Mouse (Mus musculus) MEL (cell line): ENCODE data around the gene Eva1b. TPM values are rescaled to one million over a fixed set of nuclear protein-coding genes. Genes with fewer than 3 reads are reported as not detected.

Source experiments
- DNase-seq: peaks from one replicate; pipeline ENCODE4 v3.0.0; 2011; ENCODE audit warnings: low read depth, low spot score
- H3K27ac ChIP-seq: 2 replicates; pipeline ENCODE4 v1.5.1; 2012; ENCODE audit warnings: low read depth, mild to moderate bottlenecking, control low read depth, low read length, moderate library complexity; ENCODE audit not compliant: control insufficient read depth
- H3K27me3 ChIP-seq, 2 experiments: fragments of 150-350 bp in 1 of 2; sonication (generic) in 1 of 2; 2 replicates each; pipeline ENCODE4 v1.6.1; 2012; ENCODE audit warnings: low read length in 2 of 2, mild to moderate bottlenecking in 2 of 2, improper control_type of control experiment in 1 of 2, moderate library complexity in 1 of 2; ENCODE audit not compliant: insufficient read depth in 2 of 2, control insufficient read depth in 1 of 2
- H3K36me3 ChIP-seq, 2 experiments: 2 replicates each; pipeline ENCODE4 v1.6.1; 2012 to 2014; ENCODE audit warnings: low read length in 2 of 2, improper control_type of control experiment in 1 of 2, inconsistent platforms in 1 of 2, mild to moderate bottlenecking in 1 of 2; ENCODE audit not compliant: insufficient read depth in 2 of 2, control insufficient read depth in 1 of 2
- H3K4me1 ChIP-seq, 2 experiments: fragments of 150-350 bp in 1 of 2; sonication (generic) in 1 of 2; 2 replicates each; pipeline ENCODE4 v1.6.1; 2012; ENCODE audit warnings: low read length in 2 of 2, improper control_type of control experiment in 1 of 2, mild to moderate bottlenecking in 1 of 2; ENCODE audit not compliant: insufficient read depth in 2 of 2, control insufficient read depth in 1 of 2
- H3K4me3 ChIP-seq, 2 experiments: fragments of 150-350 bp in 1 of 2; sonication (generic) in 1 of 2; 2 replicates each; pipeline ENCODE4 v1.5.1; 2012; ENCODE audit warnings: low read depth in 2 of 2, low read length in 2 of 2, mild to moderate bottlenecking in 2 of 2, moderate library complexity in 2 of 2, control low read depth in 1 of 2, improper control_type of control experiment in 1 of 2; ENCODE audit not compliant: control insufficient read depth in 1 of 2, insufficient read depth in 1 of 2
- H3K79me2 ChIP-seq: 2 replicates; pipeline ENCODE4 v1.6.1; 2012; ENCODE audit warnings: mild to moderate bottlenecking, low read length, moderate library complexity; ENCODE audit not compliant: control insufficient read depth, poor library complexity, insufficient read depth
- H3K9ac ChIP-seq: 2 replicates; pipeline ENCODE4 v1.6.1; 2012; ENCODE audit warnings: low read depth, mild to moderate bottlenecking, control low read depth, low read length, moderate library complexity; ENCODE audit not compliant: control insufficient read depth, poor library complexity, severe bottlenecking
- H3K9me3 ChIP-seq: fragments of 150-350 bp; sonication (generic); replicated peaks from 2 replicates; pipeline ENCODE4 v1.6.1; 2012; ENCODE audit warnings: mild to moderate bottlenecking, low read length, improper control_type of control experiment, moderate library complexity; ENCODE audit not compliant: insufficient read depth
- CHD1 ChIP-seq: IDR thresholded peaks from 2 replicates; pipeline ENCODE4 v1.6.1; 2012; ENCODE audit warnings: low read depth, mild to moderate bottlenecking, inconsistent platforms, low read length, improper control_type of control experiment
- ELF1 ChIP-seq: IDR thresholded peaks from 2 replicates; pipeline ENCODE4 v1.6.1; 2014; ENCODE audit warnings: low read depth, mild to moderate bottlenecking, inconsistent platforms, low read length, improper control_type of control experiment, moderate library complexity
- GABPA ChIP-seq: IDR thresholded peaks from 2 replicates; pipeline ENCODE4 v1.6.1; 2012; ENCODE audit warnings: low read depth, mild to moderate bottlenecking, inconsistent platforms, low read length, improper control_type of control experiment, moderate library complexity
- HCFC1 ChIP-seq: IDR thresholded peaks from 2 replicates; pipeline ENCODE4 v1.6.1; 2012; ENCODE audit warnings: low read depth, mild to moderate bottlenecking, inconsistent platforms, low read length, improper control_type of control experiment, moderate library complexity
- JUND ChIP-seq: IDR thresholded peaks from 2 replicates; pipeline ENCODE4 v1.6.1; 2011; ENCODE audit warnings: low read depth, mild to moderate bottlenecking, improper control_type of control experiment, low read length
- KAT2A ChIP-seq: conservative IDR thresholded peaks from 2 replicates; pipeline ENCODE4 v1.6.1; 2012; ENCODE audit warnings: low read depth, low read length, improper control_type of control experiment, inconsistent platforms
- MAX ChIP-seq: IDR thresholded peaks from 2 replicates; pipeline ENCODE4 v1.6.1; 2011; ENCODE audit warnings: low read length, improper control_type of control experiment
- MAZ ChIP-seq: IDR thresholded peaks from 2 replicates; pipeline ENCODE4 v1.6.1; 2012; ENCODE audit warnings: low read depth, mild to moderate bottlenecking, inconsistent platforms, low read length, improper control_type of control experiment
- MEF2A ChIP-seq: IDR thresholded peaks from 2 replicates; pipeline ENCODE4 v1.6.1; 2014; ENCODE audit warnings: low read depth, mild to moderate bottlenecking, inconsistent platforms, low read length, improper control_type of control experiment; ENCODE audit not compliant: poor library complexity, insufficient replicate concordance, severe bottlenecking; ENCODE audit errors: extremely low read depth
- MYB ChIP-seq: IDR thresholded peaks from 2 replicates; pipeline ENCODE4 v1.6.1; 2011; ENCODE audit warnings: mild to moderate bottlenecking, low read depth, low read length, improper control_type of control experiment
- NRF1 ChIP-seq: IDR thresholded peaks from 2 replicates; pipeline ENCODE4 v1.6.1; 2014; ENCODE audit warnings: low read depth, mild to moderate bottlenecking, inconsistent platforms, low read length, improper control_type of control experiment, moderate library complexity; ENCODE audit not compliant: poor library complexity, insufficient read depth, severe bottlenecking
- POLR2A ChIP-seq, 2 experiments: IDR thresholded peaks; 2 replicates each; pipeline ENCODE4 v1.6.1; 2011 to 2012; ENCODE audit warnings: low read length in 2 of 2, mild to moderate bottlenecking in 2 of 2, control low read depth in 1 of 2, improper control_type of control experiment in 1 of 2, low read depth in 1 of 2, moderate library complexity in 1 of 2; ENCODE audit not compliant: control insufficient read depth in 1 of 2, insufficient read depth in 1 of 2, poor library complexity in 1 of 2
- POLR2AphosphoS2 ChIP-seq: IDR thresholded peaks from 2 replicates; pipeline ENCODE4 v1.6.1; 2011; ENCODE audit warnings: low read length, improper control_type of control experiment
- RCOR1 ChIP-seq: IDR thresholded peaks from 2 replicates; pipeline ENCODE4 v1.6.1; 2012; ENCODE audit warnings: low read depth, mild to moderate bottlenecking, inconsistent platforms, low read length, improper control_type of control experiment
- SIN3A ChIP-seq: IDR thresholded peaks from 2 replicates; pipeline ENCODE4 v1.6.1; 2012; ENCODE audit warnings: low read length, improper control_type of control experiment, inconsistent platforms
- SMC3 ChIP-seq: IDR thresholded peaks from 2 replicates; pipeline ENCODE4 v1.6.1; 2011; ENCODE audit warnings: low read depth, low read length, improper control_type of control experiment
- TBP ChIP-seq: IDR thresholded peaks from 2 replicates; pipeline ENCODE4 v1.8.0; 2011; ENCODE audit warnings: low read depth, low read length, improper control_type of control experiment
- USF1 ChIP-seq: IDR thresholded peaks from 2 replicates; pipeline ENCODE4 v1.6.1; 2014; ENCODE audit warnings: low read depth, mild to moderate bottlenecking, inconsistent platforms, low read length, improper control_type of control experiment, moderate library complexity
- USF2 ChIP-seq, 2 experiments: IDR thresholded peaks; 2 replicates each; pipeline ENCODE4 v1.6.1; 2011 to 2012; ENCODE audit warnings: improper control_type of control experiment in 2 of 2, low read length in 2 of 2, borderline replicate concordance in 1 of 2, inconsistent platforms in 1 of 2, low read depth in 1 of 2, mild to moderate bottlenecking in 1 of 2; ENCODE audit not compliant: insufficient read depth in 1 of 2
- ZC3H11A ChIP-seq: IDR thresholded peaks from 2 replicates; pipeline ENCODE4 v1.6.1; 2012; ENCODE audit warnings: low read depth, mild to moderate bottlenecking, inconsistent platforms, low read length, improper control_type of control experiment
- ZKSCAN1 ChIP-seq: IDR thresholded peaks from 2 replicates; pipeline ENCODE4 v1.6.1; 2012; ENCODE audit warnings: low read depth, mild to moderate bottlenecking, inconsistent platforms, low read length, improper control_type of control experiment, moderate library complexity
- ZNF384 ChIP-seq: IDR thresholded peaks from 2 replicates; pipeline ENCODE4 v1.6.1; 2012; ENCODE audit warnings: low read depth, mild to moderate bottlenecking, inconsistent platforms, low read length, improper control_type of control experiment
- polyA plus RNA-seq, 2 experiments: library from polyadenylated mRNA; stranded (reverse) in 1 of 2; unstranded in 1 of 2; fragments of >175 nt in 1 of 2; fragments of >200 nt in 1 of 2; gene quantifications; 2 replicates each; pipeline versions ENCODE4 v1.2.1 to v1.2.4; 2012; ENCODE audit warnings: low replicate concordance in 2 of 2, low read depth in 1 of 2; ENCODE audit not compliant: insufficient read length in 2 of 2, insufficient read depth in 1 of 2, missing spikeins in 1 of 2
- total RNA-seq: library from RNA; depleted of rRNA; stranded (reverse); fragments of 300-350 nt; gene quantifications from 2 replicates; pipeline ENCODE4 v1.2.3, GENCODE M21; 2012

The Eva1b gene
- total and polyA plus RNA-seq, 3 experiments = 9.6 to 12.2 TPM; not detected in 1

- Histone ChIP-seq H3K36me3 (peaks cover 0 to 8% of the 10 kb centered on the region in 2 experiments; a peak in 1 of 4 replicates), H3K9ac (no peak overlapping the region), H3K79me2 (peaks cover 1% of the 10 kb centered on the region; the same call in 1 of the 2 replicates), H3K9me3 (no peaks in the 10 kb centered on the region), H3K27me3 (no peaks in the 10 kb centered on the region), H3K4me3 (no peak overlapping the region), H3K27ac (no peak overlapping the region), H3K4me1 (no peaks in the 10 kb centered on the region)
- no peak for DNase-seq
- no peak for TF ChIP-seq ZNF384
- no peak for TF ChIP-seq TBP
- no peak for TF ChIP-seq KAT2A
- no peak for TF ChIP-seq POLR2A (IDR thresholded peaks at IDR 0.05; ENCODE audit: control insufficient read depth in 1 of 2, insufficient read depth in 1 of 2, low read depth in 1 of 2, low read length in 2 of 2, poor library complexity in 1 of 2)
- TF ChIP-seq MEF2A = no peak
- no peak for TF ChIP-seq SMC3
- no peak for TF ChIP-seq ZKSCAN1
- TF ChIP-seq ELF1 = no peak
- no peak for TF ChIP-seq JUND
- TF ChIP-seq USF1 = no peak
- TF ChIP-seq POLR2AphosphoS2 = no peak
- TF ChIP-seq RCOR1 = no peak
These were observed 27.5 kb upstream of the Eva1b start for GRCm38 (mm10) chr4:126120052-126120451.

GRCm38 (mm10) chr4:126120506-126120905 lies 27.0 kb upstream of the Eva1b start:
- TF ChIP-seq USF2 (IDR thresholded peaks at IDR 0.05; ENCODE audit: borderline replicate concordance in 1 of 2, insufficient read depth in 1 of 2, low read depth in 1 of 2, low read length in 2 of 2) (no peak), ZC3H11A (no peak), KAT2A (no peak), CHD1 (no peak), ZKSCAN1 (no peak), HCFC1 (no peak), POLR2A (IDR thresholded peaks at IDR 0.05; ENCODE audit: control insufficient read depth in 1 of 2, insufficient read depth in 1 of 2, low read depth in 1 of 2, low read length in 2 of 2, poor library complexity in 1 of 2) (no peak), MEF2A (no peak), MAX (no peak), MAZ (no peak), GABPA (no peak), SIN3A (no peak), NRF1 (no peak), ZNF384 (no peak), MYB (no peak), TBP (no peak)
- DNase-seq = no peak
- H3K9ac ChIP-seq = no peak overlapping the region
- peaks cover 0 to 7% of the 10 kb centered on the region in 2 experiments; a peak in 1 of 4 replicates for H3K36me3 ChIP-seq
- H3K27ac ChIP-seq = no peak overlapping the region
- H3K9me3 ChIP-seq = no peaks in the 10 kb centered on the region
- no peaks in the 10 kb centered on the region for H3K4me1 ChIP-seq
- H3K27me3 ChIP-seq = no peaks in the 10 kb centered on the region
- H3K4me3 ChIP-seq = no peak overlapping the region
- H3K79me2 ChIP-seq = peaks cover 1% of the 10 kb centered on the region; the same call in 1 of the 2 replicates
